Mouse (Mus musculus): ENCODE data around the gene Pramel6. TPM values are rescaled to one million over a fixed set of nuclear protein-coding genes. Genes with fewer than 3 reads are reported as not detected.

The Pramel6 gene
- polyA plus RNA-seq (2015; fragmentation: Nextera tagmentation; extraction: Ambion mirVana), result not detected in 2 replicates

GRCm38 (mm10) chr2:87506265-87506664, at the start of gene Pramel6:
Gene Pramel6, plus strand, starts transcription at chr2:87506565.

GRCm38 (mm10) chr2:87496993-87497392, 9.4 kb upstream of the Pramel6 start, which contains the start of gene Pramel7:
Gene Pramel7, minus strand, starts transcription at chr2:87497093.

GRCm38 (mm10) chr2:87531496-87531895, 25.1 kb downstream of the Pramel6 start, which contains the start of gene Olfr153:
Gene Olfr153, plus strand, starts transcription at chr2:87531796.

GRCm38 (mm10) chr2:87545442-87545841, 39.1 kb downstream of the Pramel6 start, which contains the start of gene Olfr1128:
Gene Olfr1128, minus strand, starts transcription at chr2:87545542.

Other genes with a start within 250 kb of the Pramel6 start
- not detected in 2 replicates for gene Olfr1116, start 239.0 kb upstream of the Pramel6 start, polyA plus RNA-seq (2015; fragmentation: Nextera tagmentation; extraction: Ambion mirVana)
- gene Olfr1118, start 199.0 kb upstream of the Pramel6 start, polyA plus RNA-seq (2015; fragmentation: Nextera tagmentation; extraction: Ambion mirVana), result not detected in 2 replicates
- gene Olfr1120, start 151.8 kb upstream of the Pramel6 start, polyA plus RNA-seq (2015; fragmentation: Nextera tagmentation; extraction: Ambion mirVana), result not detected in 2 replicates
- gene Olfr1121, start 136.7 kb upstream of the Pramel6 start, polyA plus RNA-seq (2015; fragmentation: Nextera tagmentation; extraction: Ambion mirVana), result not detected in 2 replicates
- gene Olfr1122, start 120.7 kb upstream of the Pramel6 start, polyA plus RNA-seq (2015; fragmentation: Nextera tagmentation; extraction: Ambion mirVana), result not detected in 2 replicates
- not detected in 2 replicates for gene Olfr1123, start 89.9 kb upstream of the Pramel6 start, polyA plus RNA-seq (2015; fragmentation: Nextera tagmentation; extraction: Ambion mirVana)
- gene Olfr1124, start 76.3 kb upstream of the Pramel6 start, polyA plus RNA-seq (2015; fragmentation: Nextera tagmentation; extraction: Ambion mirVana), result 0.06 and 0.11 TPM in 2 replicates
- not detected in 2 replicates for gene Olfr1126, start 52.6 kb upstream of the Pramel6 start, polyA plus RNA-seq (2015; fragmentation: Nextera tagmentation; extraction: Ambion mirVana)
- gene Pramel7, start 9.5 kb upstream of the Pramel6 start, polyA plus RNA-seq (2015; fragmentation: Nextera tagmentation; extraction: Ambion mirVana), result not detected in 2 replicates
- gene Olfr153, start 25.2 kb downstream of the Pramel6 start, polyA plus RNA-seq (2015; fragmentation: Nextera tagmentation; extraction: Ambion mirVana), result not detected in 2 replicates
- gene Olfr1128, start 39.0 kb downstream of the Pramel6 start, polyA plus RNA-seq (2015; fragmentation: Nextera tagmentation; extraction: Ambion mirVana), result not detected in 2 replicates
- not detected in 2 replicates for gene Olfr1129, start 67.3 kb downstream of the Pramel6 start, polyA plus RNA-seq (2015; fragmentation: Nextera tagmentation; extraction: Ambion mirVana)
- gene Olfr1130, start 99.6 kb downstream of the Pramel6 start, polyA plus RNA-seq (2015; fragmentation: Nextera tagmentation; extraction: Ambion mirVana), result not detected in 2 replicates
- gene Olfr1131, start 120.5 kb downstream of the Pramel6 start, polyA plus RNA-seq (2015; fragmentation: Nextera tagmentation; extraction: Ambion mirVana), result not detected in 2 replicates
- gene Olfr1132, start 131.0 kb downstream of the Pramel6 start, polyA plus RNA-seq (2015; fragmentation: Nextera tagmentation; extraction: Ambion mirVana), result not detected in 2 replicates
- not detected in 2 replicates for gene Olfr1133, start 140.8 kb downstream of the Pramel6 start, polyA plus RNA-seq (2015; fragmentation: Nextera tagmentation; extraction: Ambion mirVana)
- gene Olfr1134, start 151.9 kb downstream of the Pramel6 start, polyA plus RNA-seq (2015; fragmentation: Nextera tagmentation; extraction: Ambion mirVana), result not detected in 2 replicates
- not detected in 2 replicates for gene Olfr1135, start 167.1 kb downstream of the Pramel6 start, polyA plus RNA-seq (2015; fragmentation: Nextera tagmentation; extraction: Ambion mirVana)
- not detected in 2 replicates for gene Olfr1136, start 187.4 kb downstream of the Pramel6 start, polyA plus RNA-seq (2015; fragmentation: Nextera tagmentation; extraction: Ambion mirVana)
- not detected in 2 replicates for gene Olfr1137, start 206.6 kb downstream of the Pramel6 start, polyA plus RNA-seq (2015; fragmentation: Nextera tagmentation; extraction: Ambion mirVana)
- not detected in 2 replicates for gene Olfr1138, start 233.4 kb downstream of the Pramel6 start, polyA plus RNA-seq (2015; fragmentation: Nextera tagmentation; extraction: Ambion mirVana)
- gene Olfr1140, start 237.2 kb downstream of the Pramel6 start, polyA plus RNA-seq (2015; fragmentation: Nextera tagmentation; extraction: Ambion mirVana), result not detected in 2 replicates
- gene Olfr1141, start 247.4 kb downstream of the Pramel6 start, polyA plus RNA-seq (2015; fragmentation: Nextera tagmentation; extraction: Ambion mirVana), result not detected in 2 replicates

Measured in neural tube, postnatal 0 days (tissue).